14 mouse cellular contexts compared by ENCODE assay signal in the genomic region with DNA sequence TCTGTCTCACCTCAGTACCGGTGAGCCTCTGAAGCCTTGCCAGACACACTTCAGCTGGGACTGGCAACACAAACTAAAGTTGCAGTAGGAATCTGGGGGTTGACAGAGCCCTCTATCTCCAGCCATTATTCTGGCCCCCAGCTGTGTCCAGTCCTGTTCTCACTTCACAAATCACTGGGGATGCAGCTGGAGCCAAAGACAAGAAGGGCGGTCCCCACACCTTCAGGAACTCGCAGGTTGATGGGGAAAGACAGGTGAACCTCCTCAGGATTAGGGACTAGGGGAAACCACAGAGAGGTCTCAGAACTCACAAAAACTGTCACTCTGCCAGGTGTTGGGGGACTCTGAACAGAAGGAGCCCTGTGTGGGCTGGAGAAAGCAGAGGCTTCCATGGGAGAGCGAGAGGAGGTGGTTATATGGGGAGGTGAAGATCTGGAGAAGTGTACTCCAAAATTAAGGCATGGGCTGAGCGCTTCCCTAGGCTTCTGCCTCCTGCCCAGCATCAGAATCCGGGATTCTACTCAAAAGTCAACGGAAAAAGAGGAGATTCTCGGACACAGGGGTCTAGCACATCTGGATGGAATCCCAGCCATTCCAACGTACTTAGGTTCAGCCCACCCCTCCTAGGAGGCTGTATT. TPM values are rescaled to one million over a fixed set of nuclear protein-coding genes. Genes with fewer than 3 reads are reported as not detected.
DNase-seq lines count a peak whose midpoint lies in the region; ATAC-seq and TF ChIP-seq lines count a peak whose summit lies in the region.
"Had no signal": no experiment of that assay in that cellular context is flagged by ENCODE, and none has a peak within 500 bp of the region (broad histone marks: within the 10 kb centered on the region; RNA-seq: fewer than 3 reads in every experiment).

Hspb7 (plus strand) TSS at position 588 of the 638 bp plus-strand sequence.

- no peak for DNase-seq in kidney, postnatal 0 days (ENCODE audit: low spot score)
- no peak for DNase-seq in kidney, adult 11 months
- DNase-seq in gastrocnemius, adult 2 months, result no peak
- DNase-seq in embryo, embryonic 10.5 days (ENCODE audit: low spot score), result no peak
- no peak for DNase-seq in embryo, embryonic 11 days
- DNase-seq: thymus, postnatal 25 days had no signal

- peak within 1 kb of the TSS; percentile 40 for H3K27ac ChIP-seq in kidney, postnatal 0 days
- H3K27ac ChIP-seq in gastrocnemius, adult 2 months, result peak within 1 kb of the TSS; percentile 92
- peak within 1 kb of the TSS; percentile 98 for H3K27ac ChIP-seq in heart, embryonic 13.5 days (replicated peaks)
- H3K27ac ChIP-seq in limb, embryonic 13.5 days, result no peak within 1 kb of the TSS
- H3K27ac ChIP-seq: neural tube, embryonic 12.5 days had no signal

- H3K9ac ChIP-seq in kidney, postnatal 0 days (ENCODE audit: low read depth, low read length), result peak within 1 kb of the TSS; percentile 31; the same call in 1 of the 2 replicates
- H3K9ac ChIP-seq in heart, embryonic 13.5 days, result peak within 1 kb of the TSS; percentile 99
- peak within 1 kb of the TSS; percentile 51 for H3K9ac ChIP-seq in limb, embryonic 13.5 days
- H3K9ac ChIP-seq: neural tube, embryonic 12.5 days had no signal

- H3K36me3 ChIP-seq in kidney, postnatal 0 days (ENCODE audit: insufficient read depth, low read length), result no peaks in the 10 kb centered on the region
- H3K36me3 ChIP-seq in heart, embryonic 13.5 days, result peaks cover 20% of the 10 kb centered on the region
- no peaks in the 10 kb centered on the region for H3K36me3 ChIP-seq in limb, embryonic 13.5 days
- H3K36me3 ChIP-seq: neural tube, embryonic 12.5 days had no signal

- no peaks in the 10 kb centered on the region for H3K27me3 ChIP-seq in kidney, postnatal 0 days (ENCODE audit: insufficient read depth, low read length)
- H3K27me3 ChIP-seq in heart, embryonic 13.5 days (replicated peaks), result peaks cover 5% of the 10 kb centered on the region; the same call in 1 of the 2 replicates
- peaks cover 28% of the 10 kb centered on the region for H3K27me3 ChIP-seq in limb, embryonic 13.5 days

- intact Hi-C loops in gastrocnemius, adult 2 months (cut with DNase I), result no loop called here

- 0 out of 2 replicates have a peak within 1 kb of the TSS, but pooled peaks have one; percentile 6 for H3K4me2 ChIP-seq in kidney, postnatal 0 days (ENCODE audit: low read length)
- peak within 1 kb of the TSS; percentile 90 for H3K4me2 ChIP-seq in heart, embryonic 13.5 days
- H3K4me2 ChIP-seq in limb, embryonic 13.5 days (replicated peaks), result no peak within 1 kb of the TSS
- H3K4me2 ChIP-seq: neural tube, embryonic 12.5 days had no signal

- no peaks in the 10 kb centered on the region for H3K9me3 ChIP-seq in kidney, postnatal 0 days (replicated peaks; ENCODE audit: low read length)
- no peaks in the 10 kb centered on the region for H3K9me3 ChIP-seq in heart, embryonic 13.5 days
- H3K9me3 ChIP-seq in limb, embryonic 13.5 days, result 0 out of 2 replicates have a peak, but pooled peaks cover 2% of the 10 kb centered on the region

- ATAC-seq in kidney, postnatal 0 days (replicated peaks; ENCODE audit: low FRiP score, low read depth), result no peak
- ATAC-seq in heart, embryonic 13.5 days (ENCODE audit: extremely low read depth, insufficient number of reproducible peaks, low FRiP score, low TSS enrichment), result no peak
- no peak for ATAC-seq in limb, embryonic 13.5 days (ENCODE audit: low FRiP score, low read depth)
- ATAC-seq in megakaryocyte progenitor cell, adult 5-6 weeks (replicated peaks; ENCODE audit: poor library complexity), result no peak

- 42% methylated on average over 9 of the region's 9 CpGs for WGBS in kidney, postnatal 0 days
- WGBS in heart, embryonic 13.5 days, result 27% methylated on average over 9 of the region's 9 CpGs
- 42% methylated on average over 9 of the region's 9 CpGs for WGBS in limb, embryonic 13.5 days

- peaks cover 25% of the 10 kb centered on the region for H3K4me1 ChIP-seq in kidney, postnatal 0 days (replicated peaks; ENCODE audit: insufficient read depth, low read length)
- H3K4me1 ChIP-seq in heart, embryonic 13.5 days, result peaks cover 50% of the 10 kb centered on the region
- peaks cover 27% of the 10 kb centered on the region for H3K4me1 ChIP-seq in limb, embryonic 13.5 days

- TF ChIP-seq CTCF in kidney, postnatal 0 days (IDR thresholded peaks at IDR 0.05; ENCODE audit: low read depth), result no peak
- no peak for TF ChIP-seq CTCF in gastrocnemius, adult 2 months (IDR thresholded peaks at IDR 0.05)

- no peak within 1 kb of the TSS for H3K4me3 ChIP-seq in kidney, postnatal 0 days (replicated peaks; ENCODE audit: low read depth, low read length)
- peak within 1 kb of the TSS; percentile 75 for H3K4me3 ChIP-seq in gastrocnemius, adult 2 months
- peak within 1 kb of the TSS; percentile 81 for H3K4me3 ChIP-seq in heart, embryonic 13.5 days
- no peak within 1 kb of the TSS for H3K4me3 ChIP-seq in limb, embryonic 13.5 days
- H3K4me3 ChIP-seq: neural tube, embryonic 12.5 days had no signal

RNA-seq across cellular contexts. Expression of gene Hspb7, which starts in this region (rescaled TPM):
- polyA plus RNA-seq in kidney, postnatal 0 days (2015; fragmentation: Nextera tagmentation; extraction: Ambion mirVana), result 0.29 and 0.41 TPM in 2 replicates
- 100 to 1,000 TPM; 223 to 468 TPM for total RNA-seq in gastrocnemius, adult 2 months (2021)
- 183 and 184 TPM in 2 replicates for polyA plus RNA-seq in heart, embryonic 13.5 days (2015; fragmentation: Nextera tagmentation; extraction: Ambion mirVana)
- 0.06 and 0.10 TPM in 2 replicates for polyA plus RNA-seq in limb, embryonic 13.5 days (2015; fragmentation: Nextera tagmentation; extraction: Ambion mirVana)
- total RNA-seq in megakaryocyte progenitor cell, adult 5-6 weeks (2015), result not detected in 2 replicates
- total RNA-seq in megakaryocyte progenitor cell, adult 5-6 weeks (2017), result not detected in 2 replicates
- total RNA-seq: megakaryocyte, adult 5-6 weeks had no signal
- polyA plus RNA-seq: CD4-positive, CD25-positive, alpha-beta regulatory T cell, adult 4 months; forebrain, embryonic 11.5 days; inflammation-experienced regulatory T-cells, adult 6 months; neural tube, embryonic 12.5 days had no signal

Comparison
In these comparisons a context has a peak if more than half of its experiments do, and no peak if none do; other contexts are left out.
1. RNA of gene Hspb7 (total RNA-seq): 223 to 468 TPM in gastrocnemius, adult 2 months; not detected in megakaryocyte progenitor cell, adult 5-6 weeks; every median in the first group is over 100 times any median in the second.
2. RNA of gene Hspb7 (polyA plus RNA-seq): 183 to 184 TPM in heart, embryonic 13.5 days; 0.29 to 0.41 TPM in kidney, postnatal 0 days and 0.06 to 0.10 TPM in limb, embryonic 13.5 days; every median in the first group is over 100 times any median in the second.
3. H3K4me3 ChIP-seq: peak in gastrocnemius, adult 2 months (single experiment) and heart, embryonic 13.5 days (single experiment); none in kidney, postnatal 0 days (single experiment) and limb, embryonic 13.5 days (single experiment).
4. H3K9ac ChIP-seq: peak in every context shown above with its lines; median percentile 99 in heart, embryonic 13.5 days; 51 in limb, embryonic 13.5 days; 31 in kidney, postnatal 0 days.